Mouse (Mus musculus) forebrain, embryonic 14.5 days (tissue): ENCODE data around the gene Car7. TPM values are rescaled to one million over a fixed set of nuclear protein-coding genes. Genes with fewer than 3 reads are reported as not detected.
"Not testable (repeated sequence)": the region's sequence is repeated elsewhere in the genome, so short reads cannot be mapped to it uniquely, and the experiment has no call there.

Experiments used
- ATAC-seq: fragments of 200-750 bp; cut with Nextera tagmentation; 2 replicates; pipeline ENCODE4 v1.8.0; 2017; ENCODE audit warnings: mild to moderate bottlenecking, moderate library complexity
- DNase-seq: peaks from one replicate; pipeline ENCODE4 v3.0.0-alpha.2; 2015; ENCODE audit warnings: low spot score
- H3K27ac ChIP-seq: fragments of 300-500 bp; sonication (generic); 2 replicates; pipeline ENCODE4 v1.5.1; 2014; ENCODE audit warnings: low read depth, mild to moderate bottlenecking, control low read depth, low read length, moderate library complexity
- H3K27me3 ChIP-seq: fragments of 300-500 bp; sonication (generic); replicated peaks from 2 replicates; pipeline ENCODE4 v1.6.1; 2014; ENCODE audit warnings: low read length, control low read depth, mixed read lengths; ENCODE audit not compliant: control insufficient read depth, insufficient read depth
- H3K36me3 ChIP-seq: fragments of 300-500 bp; sonication (generic); 2 replicates; pipeline ENCODE4 v1.6.1; 2014; ENCODE audit warnings: low read length, control low read depth; ENCODE audit not compliant: control insufficient read depth, insufficient read depth
- H3K4me1 ChIP-seq: fragments of 300-500 bp; sonication (generic); 2 replicates; pipeline ENCODE4 v1.6.1; 2014; ENCODE audit warnings: antibody characterized with exemption, low read length, control low read depth; ENCODE audit not compliant: control insufficient read depth, insufficient read depth
- H3K4me2 ChIP-seq: fragments of 300-500 bp; sonication (generic); 2 replicates; pipeline ENCODE4 v1.6.1; 2014; ENCODE audit warnings: mild to moderate bottlenecking, control low read depth, low read length
- H3K4me3 ChIP-seq: fragments of 300-500 bp; sonication (generic); 2 replicates; pipeline ENCODE4 v1.5.1; 2014; ENCODE audit warnings: low read depth, low read length, control low read depth
- H3K9ac ChIP-seq: fragments of 300-500 bp; sonication (generic); 2 replicates; pipeline ENCODE4 v1.6.1; 2014; ENCODE audit warnings: mild to moderate bottlenecking, low read length, control low read depth, moderate library complexity
- H3K9me3 ChIP-seq: fragments of 300-500 bp; sonication (generic); replicated peaks from 2 replicates; pipeline ENCODE4 v1.6.1; 2016; ENCODE audit warnings: low read length, control low read depth, mixed read lengths; ENCODE audit not compliant: control insufficient read depth
- WGBS: fragments of 180-500 bp; shearing (Covaris S2); extraction: QIAGEN DNeasy Blood & Tissue Kit; methylation state at CpG from one replicate; pipeline ENCODE4 v1.1.7; 2014; 5-methylcytosine and 5-hydroxymethylcytosine counted together
- polyA plus RNA-seq: library from polyadenylated mRNA; unstranded; fragments of >200 nt; fragmentation: Nextera tagmentation; extraction: Ambion mirVana; gene quantifications from 2 replicates; pipeline ENCODE4 v1.2.1, GENCODE M21; 2014

Car7 gene
- polyA plus RNA-seq, 1 experiment from 2014 or later, result 1.1 TPM

GRCm38 (mm10) chr8:104557226-104557625 lies 22.7 kb downstream of the Car7 start:
- Histone ChIP-seq H3K4me1 (no peaks in the 10 kb centered on the region), H3K27ac (no peak overlapping the region), H3K27me3 (no peaks in the 10 kb centered on the region), H3K4me2 (no peak overlapping the region), H3K9me3 (no peaks in the 10 kb centered on the region), H3K9ac (no peak overlapping the region), H3K36me3 (no peaks in the 10 kb centered on the region), H3K4me3 (no peak overlapping the region)
- WGBS, result 88% methylated on average over 7 of the region's 7 CpGs
- ATAC-seq (no peak), DNase-seq (no peak)

GRCm38 (mm10) chr8:104560731-104561130 lies 26.2 kb downstream of the Car7 start:
- Histone ChIP-seq H3K27me3 (no peaks in the 10 kb centered on the region), H3K36me3 (no peaks in the 10 kb centered on the region), H3K4me3 (no peak overlapping the region), H3K9me3 (no peaks in the 10 kb centered on the region), H3K4me2 (no peak overlapping the region), H3K4me1 (no peaks in the 10 kb centered on the region), H3K27ac (no peak overlapping the region), H3K9ac (no peak overlapping the region)
- no peak for DNase-seq
- no peak for ATAC-seq

- no peaks in the 10 kb centered on the region for H3K4me1 ChIP-seq
- no peak overlapping the region for H3K4me3 ChIP-seq
- H3K4me2 ChIP-seq, result no peak overlapping the region
- no peaks in the 10 kb centered on the region for H3K9me3 ChIP-seq
- H3K9ac ChIP-seq, result no peak overlapping the region
- ATAC-seq (peak; percentile 91), DNase-seq (peak; percentile 90)
- no peaks in the 10 kb centered on the region for H3K27me3 ChIP-seq
- 16% methylated on average over 22 of the region's 22 CpGs for WGBS
- no peaks in the 10 kb centered on the region for H3K36me3 ChIP-seq
- no peak overlapping the region for H3K27ac ChIP-seq
Measured at GRCm38 (mm10) chr8:104564633-104565456, 30.4 kb downstream of the Car7 start.

DNA sequence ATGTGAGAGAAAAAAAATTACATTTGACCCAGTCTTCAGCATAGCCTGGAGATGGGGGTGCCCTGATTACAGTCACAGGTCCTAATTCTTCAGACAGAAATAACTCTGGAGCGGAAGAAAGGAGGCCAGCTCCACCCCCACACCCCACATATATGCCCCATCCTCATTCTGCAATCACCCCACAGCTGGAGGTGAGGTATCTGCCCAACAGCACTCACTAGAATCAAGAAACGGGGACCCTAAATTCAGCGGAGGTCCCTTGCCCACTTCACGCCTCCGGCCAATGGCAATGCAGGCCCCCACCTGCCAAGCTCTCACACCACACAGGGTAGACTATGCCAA lies 30.9 kb downstream of the Car7 start:
- H3K4me3 ChIP-seq, result no peak overlapping the region
- H3K27me3 ChIP-seq, result no peaks in the 10 kb centered on the region
- ATAC-seq, result 0 out of 2 replicates have a peak, but pooled peaks have one; percentile 7
- no peak overlapping the region for H3K4me2 ChIP-seq
- no peaks in the 10 kb centered on the region for H3K9me3 ChIP-seq
- no peak overlapping the region for H3K9ac ChIP-seq
- no peak overlapping the region for H3K27ac ChIP-seq
- no peak for DNase-seq
- H3K36me3 ChIP-seq, result no peaks in the 10 kb centered on the region
- 96% methylated on average over 5 of the region's 5 CpGs for WGBS
- no peaks in the 10 kb centered on the region for H3K4me1 ChIP-seq

DNA sequence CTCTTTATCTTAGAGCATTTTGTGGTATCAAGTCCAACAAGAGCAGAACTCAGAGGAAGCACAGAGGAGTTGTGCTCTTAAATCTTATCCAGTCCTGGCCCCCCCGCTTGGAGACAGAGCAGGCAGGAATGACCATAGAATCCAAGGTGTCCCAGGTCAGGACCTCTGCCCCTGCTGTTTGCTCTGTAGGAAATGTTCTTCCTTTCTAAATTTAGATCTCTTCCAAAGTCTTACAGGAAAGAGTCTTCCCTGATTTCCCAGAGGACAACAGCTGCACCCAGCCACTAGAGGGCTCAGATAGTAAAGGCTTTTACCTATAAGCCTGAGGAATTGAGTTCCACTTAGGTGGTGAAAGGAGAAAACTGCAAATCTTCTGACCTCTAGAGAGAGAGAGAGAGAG lies 35.1 kb downstream of the Car7 start:
- Histone ChIP-seq H3K27ac (no peak overlapping the region), H3K4me1 (no peaks in the 10 kb centered on the region), H3K9ac (no peak overlapping the region), H3K4me3 (no peak overlapping the region), H3K9me3 (no peaks in the 10 kb centered on the region), H3K27me3 (no peaks in the 10 kb centered on the region), H3K36me3 (no peaks in the 10 kb centered on the region), H3K4me2 (no peak overlapping the region)
- ATAC-seq (no peak), DNase-seq (peak; percentile 35)
- WGBS, result 59% methylated on average over 1 of the region's 1 CpGs

GRCm38 (mm10) chr8:104570436-104571343 lies 36.2 kb downstream of the Car7 start:
- DNase-seq (peak; percentile 89), ATAC-seq (peak; percentile 87)
- Histone ChIP-seq H3K36me3 (no peaks in the 10 kb centered on the region), H3K9ac (peak overlapping the region; percentile 50; the same call in 1 of the 2 replicates), H3K9me3 (no peaks in the 10 kb centered on the region), H3K4me1 (no peaks in the 10 kb centered on the region), H3K4me3 (peak overlapping the region; percentile 27), H3K27ac (no peak overlapping the region), H3K27me3 (no peaks in the 10 kb centered on the region), H3K4me2 (peak overlapping the region; percentile 57)
- WGBS, result 8% methylated on average over 26 of the region's 26 CpGs

- Histone ChIP-seq H3K36me3 (no peaks in the 10 kb centered on the region), H3K27ac (no peak overlapping the region), H3K9ac (no peak overlapping the region), H3K4me1 (no peaks in the 10 kb centered on the region), H3K9me3 (no peaks in the 10 kb centered on the region), H3K4me3 (no peak overlapping the region), H3K27me3 (no peaks in the 10 kb centered on the region), H3K4me2 (no peak overlapping the region)
- DNase-seq (no peak), ATAC-seq (no peak)
- 91% methylated on average over 3 of the region's 3 CpGs for WGBS
Measured at GRCm38 (mm10) chr8:104576820-104577219, 42.3 kb downstream of the Car7 start.

DNA sequence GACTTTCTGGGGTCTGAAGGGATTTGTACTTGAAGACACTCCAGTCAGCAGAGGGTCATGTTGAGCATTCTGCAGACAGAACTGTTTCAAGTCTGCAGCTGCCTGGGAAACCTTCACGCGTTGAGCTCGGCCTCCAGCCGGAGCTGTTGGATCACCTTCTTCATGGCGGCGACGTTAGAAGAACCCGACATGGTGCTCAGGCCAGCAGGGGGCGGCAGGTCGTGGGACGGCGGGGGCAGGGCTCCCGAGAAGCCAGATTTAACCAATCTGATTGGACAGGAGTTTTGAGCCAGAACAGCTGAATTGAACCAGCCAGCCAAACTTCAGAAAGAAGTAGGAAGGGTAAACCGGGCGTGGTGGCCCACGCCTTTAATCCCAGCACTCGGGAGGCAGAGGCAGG lies 43.1 kb downstream of the Car7 start:
- H3K27ac ChIP-seq, ATAC-seq, H3K4me2 ChIP-seq, H3K4me1 ChIP-seq, DNase-seq, H3K36me3 ChIP-seq, H3K9ac ChIP-seq, H3K4me3 ChIP-seq, H3K27me3 ChIP-seq, H3K9me3 ChIP-seq: not testable (repeated sequence)
- 81% methylated on average over 17 of the region's 17 CpGs for WGBS

DNA sequence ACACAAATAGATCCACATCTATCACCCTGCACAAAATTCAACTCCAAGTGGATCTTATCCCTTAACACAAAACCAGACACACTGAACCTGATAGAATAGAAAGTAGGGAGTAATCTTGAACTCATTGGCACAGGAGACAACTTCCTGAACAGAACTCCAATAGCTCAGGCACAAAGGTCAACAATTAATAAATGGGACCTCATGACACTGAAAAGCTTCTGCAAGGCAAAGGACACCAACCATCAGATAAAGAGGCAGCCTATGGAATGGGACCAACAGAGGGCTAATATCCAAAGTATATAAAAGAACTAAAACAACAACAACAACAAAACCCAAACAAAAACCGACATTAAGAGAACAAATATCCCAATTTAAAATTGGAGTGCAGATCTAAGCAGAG lies 50.0 kb downstream of the Car7 start:
- ATAC-seq (no peak), DNase-seq (no peak)
- no peaks in the 10 kb centered on the region for H3K27me3 ChIP-seq
- H3K4me3 ChIP-seq, result no peak overlapping the region
- peaks cover 5% of the 10 kb centered on the region; the same call in 1 of the 2 replicates for H3K9me3 ChIP-seq
- WGBS, result 69% methylated on average over 1 of the region's 1 CpGs
- no peaks in the 10 kb centered on the region for H3K36me3 ChIP-seq
- no peak overlapping the region for H3K4me2 ChIP-seq
- H3K27ac ChIP-seq, result no peak overlapping the region
- H3K4me1 ChIP-seq, result no peaks in the 10 kb centered on the region
- H3K9ac ChIP-seq, result no peak overlapping the region
